Mouse (Mus musculus) cortical plate, adult 2 months (tissue): Measurements from ENCODE around the gene Thtpa.

Experiments used
- CTCF ChIP-seq: fragments of 200-500 bp; IDR thresholded peaks from 2 replicates; pipeline ENCODE4 v1.5.1; 2011; ENCODE audit warnings: mild to moderate bottlenecking, control low read depth, low read length; ENCODE audit not compliant: insufficient read depth; ENCODE audit errors: extremely low read depth
- POLR2A ChIP-seq: fragments of 200-500 bp; IDR thresholded peaks from 2 replicates; pipeline ENCODE4 v1.6.1; 2011; ENCODE audit warnings: mild to moderate bottlenecking, low read length, control low read depth; ENCODE audit not compliant: insufficient read depth; ENCODE audit errors: extremely low read depth

DNA sequence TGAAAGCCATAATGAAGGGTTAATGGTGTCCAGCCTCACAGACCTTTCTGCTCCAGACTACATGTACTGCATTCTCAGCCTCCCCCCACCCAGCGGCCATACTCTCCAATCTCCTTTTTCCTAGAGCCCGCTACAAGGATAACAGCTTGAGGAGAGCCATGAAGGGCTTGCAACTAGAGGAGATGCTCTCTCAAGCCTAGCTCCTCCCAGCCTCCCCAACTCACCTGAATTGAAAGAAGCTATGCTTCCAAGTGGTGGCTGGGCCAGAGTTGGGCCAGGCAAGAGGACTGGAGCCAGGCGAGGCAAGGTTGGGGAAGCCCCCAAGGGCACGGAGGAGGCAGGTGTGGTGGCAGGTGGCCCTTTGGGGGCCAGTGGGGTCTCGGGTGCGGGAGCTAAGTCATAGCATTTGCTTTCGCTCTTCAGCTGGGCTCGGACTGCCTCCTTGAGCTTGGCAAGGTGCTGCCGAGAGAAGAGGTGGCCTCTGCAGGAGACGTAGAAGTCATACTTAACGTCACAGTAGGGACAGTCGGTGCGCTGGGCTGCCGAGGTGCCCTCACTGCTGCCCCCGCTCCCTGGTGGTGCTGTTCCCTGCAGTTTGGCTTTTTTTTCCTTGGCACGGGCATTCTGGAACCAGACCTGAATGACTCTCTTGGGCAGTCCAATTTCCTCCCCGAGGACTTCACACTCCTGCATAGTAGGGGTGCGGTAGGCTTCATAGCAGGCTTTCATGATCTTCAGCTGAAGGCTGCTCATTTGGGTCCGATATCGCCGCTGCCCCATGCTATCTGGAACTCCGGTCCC is 30.8 kb upstream of the Thtpa start:
- TF ChIP-seq POLR2A (no peak), CTCF (no peak)
